Mouse (Mus musculus): ENCODE measurements at regions not wholly inside any gene's neighbourhood (a gene's known extent, or its start where the extent isn't known, plus 50 kb on each side); places are given as distances from the start of the nearest gene placed in this dataset.
A peak's percentile ranks its signal among the peaks of the same experiment; 100 is the strongest.
"Not testable (repeated sequence)": the region's sequence is repeated elsewhere in the genome, so short reads cannot be mapped to it uniquely, and the experiment has no call there.

GRCm38 (mm10) chr11:26826194-26826593 lies 232.4 kb upstream of the Vrk2 start:
- no peak for DNase-seq (ENCODE audit: low spot score)

GRCm38 (mm10) chr11:26824080-26824727 lies 230.4 kb upstream of the Vrk2 start:
- no peak for DNase-seq (ENCODE audit: low spot score)

- no peak for DNase-seq (ENCODE audit: low spot score)
Measured at GRCm38 (mm10) chr11:26821091-26821490, 227.3 kb upstream of the Vrk2 start.

- peak; percentile 84 for DNase-seq (ENCODE audit: low spot score)
Measured at GRCm38 (mm10) chr11:26817316-26817715, 223.5 kb upstream of the Vrk2 start.

DNA sequence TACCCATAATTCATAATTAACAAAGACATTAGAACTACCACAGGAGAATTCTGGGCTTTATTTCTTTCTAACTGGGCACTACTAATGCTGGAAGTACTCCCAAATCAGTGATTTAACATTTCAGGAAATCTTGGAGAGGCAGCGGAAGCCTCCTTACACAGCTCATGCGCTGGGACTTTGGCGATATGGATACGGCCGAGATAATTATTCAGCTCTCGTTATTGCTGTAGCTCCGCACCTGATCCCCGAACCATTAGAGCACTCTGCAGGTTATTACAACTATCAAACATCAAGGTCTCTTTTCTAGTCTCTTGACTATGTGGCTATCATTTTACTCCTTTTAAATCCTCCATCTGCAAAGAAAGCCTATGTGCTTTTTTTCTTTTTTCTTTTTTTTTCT lies 221.3 kb upstream of the Vrk2 start:
- peak; percentile 26 for DNase-seq (ENCODE audit: low spot score)

DNA sequence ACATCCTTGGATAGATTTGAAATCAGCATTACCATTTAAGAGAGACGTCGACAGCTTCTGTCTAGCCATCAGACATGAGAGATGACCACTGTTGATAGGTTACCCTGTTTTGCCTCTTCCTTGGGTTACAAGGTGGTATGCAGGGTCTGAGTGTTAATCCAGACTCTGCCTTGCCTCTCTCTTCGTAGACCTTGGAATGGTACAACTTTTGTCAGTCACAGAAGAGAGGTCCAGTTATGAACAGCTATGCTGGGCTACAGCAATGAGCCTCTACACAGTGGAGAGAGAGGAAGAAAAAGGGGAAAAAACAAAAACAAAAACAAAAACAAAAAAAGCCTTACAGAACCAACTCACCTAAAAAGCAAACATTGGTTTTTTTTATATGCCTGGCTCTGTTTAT lies 220.8 kb upstream of the Vrk2 start:
- DNase-seq (ENCODE audit: low spot score), result no peak

DNA sequence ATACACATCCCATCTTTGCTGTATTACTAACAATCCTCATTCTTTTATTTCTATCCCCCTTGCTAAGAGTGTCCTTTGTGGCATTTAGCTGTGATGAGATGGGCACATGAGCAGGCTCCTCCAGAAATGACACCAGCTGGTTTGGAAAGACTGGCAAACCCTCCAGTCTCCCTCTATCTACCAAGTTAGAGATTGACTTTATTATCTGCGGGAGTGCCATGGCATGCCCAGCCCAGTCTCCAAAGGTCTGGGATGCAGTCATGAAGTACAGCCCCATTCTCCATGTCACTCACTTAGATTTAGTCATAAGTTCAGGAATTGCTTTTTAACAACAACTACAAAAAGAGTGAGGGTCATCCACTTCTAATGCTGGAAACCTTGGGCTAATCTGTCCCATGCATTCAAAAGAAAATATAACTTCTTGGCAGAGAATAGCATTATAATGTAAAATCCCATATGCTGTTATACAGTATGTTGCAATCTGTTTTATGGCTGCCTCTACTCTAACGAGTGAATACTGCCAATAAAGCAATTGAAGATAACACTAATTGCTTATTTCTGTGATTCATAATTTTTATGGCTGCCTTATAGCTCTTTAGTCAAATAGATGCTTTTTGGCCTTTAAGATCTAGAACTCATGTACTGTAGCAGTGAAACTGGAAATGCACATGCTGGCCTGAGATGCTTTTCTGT lies 208.6 kb upstream of the Vrk2 start:
- DNase-seq (ENCODE audit: low spot score), result no peak

GRCm38 (mm10) chr11:26800296-26800695 lies 206.5 kb upstream of the Vrk2 start:
- no peak for DNase-seq (ENCODE audit: low spot score)

GRCm38 (mm10) chr11:26794629-26794966 lies 200.8 kb upstream of the Vrk2 start:
- DNase-seq (ENCODE audit: low spot score), result no peak

- no peak for DNase-seq (ENCODE audit: low spot score)
Measured at GRCm38 (mm10) chr11:26793928-26794628, 200.3 kb upstream of the Vrk2 start.

GRCm38 (mm10) chr11:26789281-26789680 lies 195.5 kb upstream of the Vrk2 start:
- no peak for DNase-seq (ENCODE audit: low spot score)

DNA sequence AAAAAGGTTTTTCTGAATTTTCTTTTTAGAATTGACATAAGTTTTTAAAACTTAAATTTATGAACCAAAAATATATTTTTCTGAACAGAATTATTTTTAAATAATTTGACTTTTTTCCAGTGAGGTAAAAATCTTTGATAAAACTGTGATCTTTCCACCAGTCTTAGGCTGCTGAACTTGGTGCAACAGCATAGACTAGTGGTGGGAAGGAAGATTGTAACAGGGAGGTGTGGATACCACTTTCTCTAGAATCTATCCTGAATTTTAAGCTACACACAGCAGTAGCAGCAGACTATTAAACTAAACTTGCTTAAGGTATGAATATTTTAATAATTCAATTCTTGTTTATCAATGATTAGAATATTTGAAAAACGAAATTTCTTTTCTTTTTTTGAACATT lies 191.4 kb upstream of the Vrk2 start:
- DNase-seq (ENCODE audit: low spot score), result peak; percentile 62

- DNase-seq (ENCODE audit: low spot score), result peak; percentile 19
Measured at GRCm38 (mm10) chr11:26773122-26773796, 179.5 kb upstream of the Vrk2 start.

GRCm38 (mm10) chr11:26755576-26755975 lies 161.8 kb upstream of the Vrk2 start:
- no peak for DNase-seq (ENCODE audit: low spot score)

DNA sequence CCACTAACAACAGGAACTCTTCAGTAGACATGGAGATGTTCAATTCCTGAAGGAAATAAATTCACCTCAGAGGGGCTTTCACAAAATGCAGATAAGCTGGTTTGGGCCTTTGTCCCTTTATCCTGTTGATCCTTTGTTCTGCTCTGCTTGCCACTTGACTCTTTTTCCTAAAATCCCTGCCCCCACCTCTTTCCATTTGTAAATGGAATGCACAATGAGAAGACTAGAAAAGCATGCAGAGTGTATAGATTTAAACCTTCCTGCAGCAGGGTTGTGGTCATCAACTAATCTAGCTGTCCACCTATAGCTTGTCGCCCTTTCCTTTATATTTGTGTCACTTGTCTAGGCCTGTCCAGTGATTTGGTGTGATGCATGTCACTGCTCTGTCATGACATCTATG lies 159.8 kb upstream of the Vrk2 start:
- no peak for DNase-seq (ENCODE audit: low spot score)

DNA sequence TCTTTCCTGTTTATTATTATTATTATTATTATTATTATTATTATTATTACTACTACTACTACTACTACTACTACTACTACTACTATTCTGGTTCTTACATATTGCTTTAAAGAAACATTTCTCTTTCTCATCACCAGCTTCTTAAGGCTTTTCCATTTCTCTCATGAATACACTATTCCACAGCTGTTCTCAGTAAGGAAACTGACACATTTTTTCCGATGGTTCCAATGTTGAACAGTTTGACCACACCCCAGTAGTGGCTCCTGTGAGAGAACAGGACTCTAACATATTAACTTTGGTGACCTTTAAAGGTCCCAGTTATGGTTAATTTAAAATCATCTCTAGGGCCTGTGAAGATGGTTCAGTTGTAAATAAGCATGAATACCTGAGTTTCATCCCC lies 148.4 kb upstream of the Vrk2 start:
- no peak for DNase-seq (ENCODE audit: low spot score)

GRCm38 (mm10) chr11:26739732-26740131 lies 145.9 kb upstream of the Vrk2 start:
- DNase-seq (ENCODE audit: low spot score), result no peak

GRCm38 (mm10) chr11:26726969-26727368 lies 133.2 kb upstream of the Vrk2 start:
- no peak for DNase-seq (ENCODE audit: low spot score)

GRCm38 (mm10) chr11:26724963-26725721 lies 131.3 kb upstream of the Vrk2 start:
- peak; percentile 33 for DNase-seq (ENCODE audit: low spot score)

- no peak for DNase-seq (ENCODE audit: low spot score)
Measured at GRCm38 (mm10) chr11:26722292-26722691, 128.5 kb upstream of the Vrk2 start.

GRCm38 (mm10) chr11:26721173-26721572 lies 127.4 kb upstream of the Vrk2 start:
- DNase-seq (ENCODE audit: low spot score), result no peak

- not testable (repeated sequence) for DNase-seq (ENCODE audit: low spot score)
Measured at GRCm38 (mm10) chr11:26711237-26711636, 117.4 kb upstream of the Vrk2 start.
